Mouse (Mus musculus): ENCODE data around the gene Tmem19.
"Not testable (repeated sequence)": the region's sequence is repeated elsewhere in the genome, so short reads cannot be mapped to it uniquely, and the experiment has no call there.

The Tmem19 gene

DNA sequence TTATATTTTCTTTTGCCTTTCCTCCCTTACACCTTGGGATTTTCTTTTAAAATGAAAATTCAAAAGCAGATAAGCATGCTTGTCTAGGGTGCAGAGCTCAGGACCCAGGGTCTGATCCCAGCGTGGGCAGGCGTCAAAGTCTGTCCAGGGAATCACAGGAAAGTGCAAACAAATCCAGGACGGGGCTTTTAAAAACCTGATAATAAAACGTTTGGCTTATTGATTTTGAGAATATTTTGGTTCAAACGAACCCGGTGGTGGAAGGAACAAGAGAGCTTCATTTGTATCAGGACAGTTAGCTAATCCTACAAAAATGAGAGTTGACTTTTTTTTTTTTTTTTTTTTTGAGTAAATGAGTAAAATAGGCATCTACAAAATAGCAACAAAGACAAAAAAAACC is 14.2 kb downstream of the Tmem19 start:
- no peak for DNase-seq (ENCODE audit: low spot score)

DNA sequence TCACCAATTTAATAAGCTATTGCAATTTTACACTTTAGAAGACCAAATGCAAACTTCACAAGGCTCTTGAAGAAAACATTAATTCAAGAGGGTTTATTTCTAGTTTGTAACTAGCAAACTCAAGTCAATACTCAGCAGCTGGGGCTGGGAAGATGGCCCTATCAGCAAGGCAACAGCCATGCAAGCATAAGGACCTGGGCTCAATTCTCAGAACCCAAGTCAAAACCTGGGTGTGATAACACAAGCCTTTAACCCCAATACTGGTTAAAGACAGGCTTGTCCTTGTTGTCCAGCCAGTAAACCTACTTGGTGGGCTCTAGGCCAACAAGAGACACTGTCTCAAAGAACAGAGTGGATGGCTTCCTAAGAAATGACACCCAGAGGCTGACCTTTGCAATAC is 15.9 kb downstream of the Tmem19 start:
- no peak for DNase-seq (ENCODE audit: low spot score)

DNA sequence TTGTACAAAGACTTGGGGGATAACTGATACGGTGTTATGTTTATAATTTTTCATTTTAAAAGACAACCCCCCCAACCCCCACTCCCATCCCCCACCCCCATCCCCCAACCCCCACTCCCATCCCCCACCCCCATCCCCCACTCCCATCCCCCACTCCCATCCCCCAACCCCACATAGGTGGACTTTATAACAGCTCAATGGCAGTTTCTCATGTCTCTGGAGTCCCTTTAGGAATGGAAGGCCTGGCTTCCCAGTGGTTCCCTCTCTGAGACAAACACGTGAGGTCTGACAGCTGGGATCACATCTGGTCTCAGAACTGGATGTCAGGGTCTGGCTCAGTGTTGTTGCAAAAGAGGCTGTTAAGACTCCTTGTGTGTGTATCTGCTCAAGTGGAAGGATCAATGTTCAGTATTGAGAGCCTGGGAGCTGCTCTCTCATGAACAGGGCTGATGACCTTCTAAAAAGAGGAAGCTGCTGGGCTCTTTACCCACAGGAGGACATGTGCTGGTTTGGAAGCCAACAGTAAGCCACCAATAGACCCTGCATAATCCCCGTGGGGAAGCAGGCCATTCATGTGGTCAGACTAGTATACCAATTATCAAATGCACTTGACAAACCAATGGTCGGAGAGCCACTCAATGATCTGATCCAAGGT is 19.4 kb downstream of the Tmem19 start:
- DNase-seq (ENCODE audit: low spot score) = no peak

DNA sequence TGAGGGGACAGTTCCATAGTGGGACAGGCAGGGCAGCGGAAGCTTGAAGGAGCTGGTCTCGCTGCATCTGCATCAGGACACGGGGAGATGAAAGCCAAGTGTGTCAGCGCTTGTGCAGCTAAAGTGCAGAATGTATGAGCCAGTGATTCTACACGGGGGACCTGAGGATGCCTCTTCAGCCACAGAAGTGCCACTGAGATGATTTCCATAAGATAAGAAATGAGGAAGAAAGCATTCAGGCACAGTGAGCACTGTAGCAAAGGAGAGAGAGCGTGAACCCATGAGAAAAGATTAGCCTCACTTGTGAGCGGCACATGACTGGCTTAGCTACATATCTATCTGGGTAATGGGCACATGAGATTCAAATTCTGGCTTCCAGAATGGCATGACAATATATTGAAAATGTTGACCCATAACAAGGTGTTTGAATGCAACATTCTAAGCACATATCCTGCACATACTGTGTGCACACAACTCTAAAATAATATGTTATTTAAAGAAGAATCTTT is 22.4 kb downstream of the Tmem19 start:
- DNase-seq (ENCODE audit: low spot score) = no peak

DNA sequence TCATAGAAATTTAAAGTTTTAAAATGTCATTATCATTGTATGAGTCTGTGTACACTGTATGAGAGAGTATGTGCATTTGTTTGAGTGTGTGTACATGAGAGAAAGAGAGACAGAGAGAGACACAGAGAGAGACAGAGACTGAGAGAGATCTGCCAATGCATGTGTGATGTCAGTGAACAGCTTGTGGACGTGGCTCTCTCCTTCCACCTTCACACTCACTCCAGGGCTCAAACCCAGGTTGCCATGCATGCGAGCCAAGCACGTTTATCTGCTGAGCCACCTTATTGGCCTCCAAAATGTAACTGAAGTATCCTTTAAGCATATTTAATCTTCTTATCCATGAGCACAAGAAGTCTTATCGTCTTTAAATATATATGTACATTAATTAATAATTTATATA is 25.4 kb downstream of the Tmem19 start:
- no peak for DNase-seq (ENCODE audit: low spot score)

DNA sequence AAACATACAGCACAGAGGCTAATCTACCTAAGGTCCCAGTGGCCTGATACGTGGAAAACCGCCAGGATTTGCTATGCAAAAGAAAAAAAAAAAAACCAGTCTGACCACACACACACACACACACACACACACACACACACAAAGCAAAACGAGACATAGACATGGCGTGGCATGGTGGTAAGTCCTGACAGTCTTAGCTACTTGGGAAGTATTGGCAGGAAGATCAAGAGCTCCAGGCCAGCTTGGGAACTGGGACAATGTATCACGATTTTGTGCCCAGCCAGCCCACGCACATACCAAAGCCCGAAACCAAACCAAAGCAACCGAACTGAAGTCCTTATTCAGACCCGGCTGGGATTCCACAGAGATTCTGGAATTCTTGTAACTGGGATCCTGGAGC is 28.8 kb downstream of the Tmem19 start:
- no peak for DNase-seq (ENCODE audit: low spot score)

DNA sequence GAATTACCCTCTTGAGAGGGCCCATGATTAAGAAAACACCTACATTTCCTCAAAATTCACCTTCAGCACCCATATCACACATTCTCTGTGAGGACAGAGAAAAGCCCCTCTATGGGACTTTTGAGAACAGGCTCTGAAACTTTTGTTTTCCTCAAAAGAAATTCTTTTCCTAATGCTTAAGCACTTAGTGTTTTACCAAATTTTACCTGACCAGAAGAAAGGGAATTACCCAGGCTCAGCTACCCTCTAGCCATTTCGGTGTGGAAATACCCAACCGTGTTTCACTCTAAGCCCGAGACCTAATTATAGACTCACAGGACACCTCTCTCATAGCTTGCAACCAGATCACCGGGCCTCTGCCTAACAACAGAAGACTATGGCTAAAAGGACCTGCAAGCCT is 29.3 kb downstream of the Tmem19 start:
- DNase-seq (ENCODE audit: low spot score) = no peak

DNA sequence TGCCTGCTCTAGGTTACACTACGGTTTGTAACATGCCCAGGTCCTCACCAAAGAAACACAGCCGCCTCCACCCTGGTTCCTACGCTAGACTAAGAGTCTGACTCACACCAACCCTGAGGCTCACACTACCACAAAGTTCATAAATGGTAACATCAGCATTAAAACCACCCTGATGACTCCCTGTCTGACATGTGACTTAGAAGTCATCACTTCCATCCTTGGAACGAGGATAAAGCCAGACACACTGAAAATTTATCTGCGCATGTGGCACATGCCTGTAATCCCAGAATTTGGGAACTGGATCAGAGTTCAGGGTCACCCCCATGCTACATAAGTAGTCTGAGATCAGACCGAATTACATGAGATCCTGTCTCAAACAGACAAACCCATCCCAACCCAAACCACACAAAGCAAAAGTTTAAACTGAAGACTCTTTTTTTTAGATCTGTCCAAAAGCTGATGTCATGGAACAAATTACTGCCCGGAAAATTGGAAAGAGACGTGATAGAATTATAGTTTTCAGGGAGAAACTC is 29.8 kb downstream of the Tmem19 start:
- DNase-seq (ENCODE audit: low spot score) = no peak

DNA sequence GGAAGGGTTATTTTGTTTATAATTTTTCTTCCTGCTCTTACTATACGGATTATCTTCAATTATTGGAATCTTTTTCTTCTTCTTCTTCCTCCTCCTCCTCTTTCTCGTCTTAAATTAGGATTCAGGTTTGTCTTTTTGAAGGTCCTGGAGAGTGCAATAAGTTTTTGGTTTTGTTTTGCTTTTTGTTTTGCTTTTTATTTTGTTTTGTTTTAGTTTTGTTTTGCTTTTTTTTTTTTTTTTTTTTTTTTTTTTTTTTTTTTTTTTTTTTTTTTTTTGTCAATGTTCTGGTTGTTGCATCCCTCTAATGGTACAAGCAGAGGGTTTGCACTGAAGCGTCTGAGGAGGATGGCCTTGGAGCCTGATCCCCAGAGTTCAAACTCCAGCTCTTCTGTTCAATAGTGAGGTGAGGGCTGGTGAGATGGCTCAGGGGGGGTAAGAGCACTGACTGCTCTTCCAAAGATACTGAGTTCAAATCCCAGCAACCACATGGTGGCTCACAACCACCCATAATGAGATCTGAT is 33.2 kb downstream of the Tmem19 start:
- DNase-seq (ENCODE audit: low spot score) = no peak

DNA sequence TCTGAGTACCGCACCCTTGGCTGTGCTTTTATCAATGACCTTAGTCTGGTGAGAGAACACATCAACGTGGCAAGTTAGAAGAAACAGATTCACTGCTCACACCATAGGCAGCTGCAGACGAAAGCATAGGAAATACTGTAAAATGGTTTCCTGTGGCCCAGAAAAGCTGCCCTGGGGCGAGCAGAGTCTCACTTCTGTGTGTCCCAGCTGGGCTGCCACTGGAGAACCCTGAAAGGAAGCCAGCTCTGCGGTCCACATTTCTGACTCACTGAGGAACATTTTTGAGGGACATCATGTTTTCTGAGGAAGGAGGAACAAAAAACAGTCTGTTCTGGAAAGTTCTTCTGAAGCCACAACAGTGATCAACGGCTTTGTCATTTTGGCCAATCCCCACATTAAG is 33.8 kb downstream of the Tmem19 start:
- no peak for DNase-seq (ENCODE audit: low spot score)

DNA sequence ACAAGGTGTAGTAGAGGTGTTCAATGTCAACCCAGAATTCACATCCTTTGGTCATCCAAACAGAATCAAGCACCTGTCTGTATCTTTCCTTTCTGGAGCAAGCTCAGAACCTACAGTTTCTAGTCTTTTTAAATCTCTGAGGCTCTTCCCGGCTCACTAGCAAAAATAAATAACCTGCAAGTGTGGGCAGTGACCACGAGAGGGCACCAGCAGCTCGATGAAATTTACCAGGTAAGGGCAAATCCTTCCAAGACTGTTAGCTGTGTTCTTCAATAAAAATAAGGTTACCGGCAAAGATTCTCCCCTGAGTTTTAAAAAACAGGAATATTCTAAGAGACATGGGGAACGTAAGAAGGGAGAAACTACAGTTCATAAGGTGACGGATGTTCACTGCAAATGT is 39.0 kb downstream of the Tmem19 start:
- DNase-seq (ENCODE audit: low spot score) = peak; percentile 36

DNA sequence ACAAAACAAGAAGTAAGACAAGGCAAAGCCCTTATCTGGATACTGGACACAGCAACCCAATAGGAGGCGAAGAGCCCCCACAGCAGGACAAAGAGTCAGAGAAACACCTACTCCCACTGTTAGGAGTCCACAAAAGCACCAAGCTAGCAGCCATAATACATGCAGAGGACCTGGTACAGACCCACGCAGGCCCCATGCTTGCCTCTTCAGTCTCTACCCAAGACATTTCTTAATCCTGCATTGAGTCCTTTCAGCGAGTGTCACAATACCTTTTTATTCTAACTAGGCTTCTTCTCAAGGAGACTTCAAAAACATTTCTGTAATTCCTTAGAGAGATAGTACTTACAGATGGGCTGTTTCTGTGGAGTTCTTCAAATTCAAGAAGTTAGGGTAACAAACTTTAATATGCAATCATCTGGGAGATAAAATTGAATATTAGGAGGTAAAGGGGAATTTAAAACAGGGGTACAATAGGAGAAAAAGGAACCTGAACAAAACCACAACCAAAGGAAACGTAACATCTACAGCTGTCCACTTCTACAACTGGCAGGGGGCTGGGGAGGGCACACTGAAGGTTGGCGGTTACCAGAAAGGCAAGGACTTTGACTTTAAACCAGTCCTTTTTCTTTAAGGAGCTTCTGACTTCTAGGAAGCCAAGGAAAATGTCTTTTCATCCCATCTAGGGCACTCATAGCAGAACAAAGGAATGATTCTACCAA is 40.8 kb downstream of the Tmem19 start:
- no peak for DNase-seq (ENCODE audit: low spot score)

DNA sequence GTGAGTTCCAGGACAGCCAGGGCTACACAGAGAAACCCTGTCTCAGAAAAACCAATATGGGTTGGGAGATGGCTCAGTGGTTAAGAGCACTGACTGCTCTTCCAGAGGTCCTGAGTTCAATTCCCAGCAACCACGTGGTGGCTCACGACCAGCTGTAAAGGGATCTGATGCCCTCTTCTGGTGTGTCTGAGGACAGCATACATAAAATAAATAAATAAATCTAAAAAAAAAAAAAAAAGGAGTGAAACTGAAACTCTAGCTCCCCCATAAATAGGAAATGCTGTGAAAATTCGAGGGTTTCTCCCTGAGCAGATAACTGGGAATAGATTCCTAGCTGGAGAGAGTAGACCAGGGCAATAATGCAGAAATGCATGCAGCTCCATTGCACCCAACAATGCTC is 43.9 kb downstream of the Tmem19 start:
- DNase-seq (ENCODE audit: low spot score) = not testable (repeated sequence)

DNA sequence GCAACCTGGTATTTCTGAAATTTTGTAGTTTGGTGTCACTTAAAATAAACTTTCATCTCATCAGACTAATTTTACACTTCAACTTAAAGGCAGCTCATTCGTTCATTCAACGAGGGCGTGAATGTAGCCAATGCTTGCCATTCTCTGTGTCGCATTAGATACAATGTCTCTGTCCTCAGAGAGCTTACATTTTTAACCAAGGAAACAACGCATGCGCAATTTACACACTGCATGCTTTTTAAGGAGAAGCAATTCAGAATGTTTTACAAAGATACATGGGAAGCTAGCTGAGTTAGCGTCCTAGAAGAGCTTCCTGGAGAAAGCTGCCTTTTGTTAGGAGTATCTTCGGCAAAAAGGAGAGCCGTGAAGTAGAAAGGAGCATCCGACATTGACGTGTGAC is 46.0 kb downstream of the Tmem19 start:
- no peak for DNase-seq (ENCODE audit: low spot score)

DNA sequence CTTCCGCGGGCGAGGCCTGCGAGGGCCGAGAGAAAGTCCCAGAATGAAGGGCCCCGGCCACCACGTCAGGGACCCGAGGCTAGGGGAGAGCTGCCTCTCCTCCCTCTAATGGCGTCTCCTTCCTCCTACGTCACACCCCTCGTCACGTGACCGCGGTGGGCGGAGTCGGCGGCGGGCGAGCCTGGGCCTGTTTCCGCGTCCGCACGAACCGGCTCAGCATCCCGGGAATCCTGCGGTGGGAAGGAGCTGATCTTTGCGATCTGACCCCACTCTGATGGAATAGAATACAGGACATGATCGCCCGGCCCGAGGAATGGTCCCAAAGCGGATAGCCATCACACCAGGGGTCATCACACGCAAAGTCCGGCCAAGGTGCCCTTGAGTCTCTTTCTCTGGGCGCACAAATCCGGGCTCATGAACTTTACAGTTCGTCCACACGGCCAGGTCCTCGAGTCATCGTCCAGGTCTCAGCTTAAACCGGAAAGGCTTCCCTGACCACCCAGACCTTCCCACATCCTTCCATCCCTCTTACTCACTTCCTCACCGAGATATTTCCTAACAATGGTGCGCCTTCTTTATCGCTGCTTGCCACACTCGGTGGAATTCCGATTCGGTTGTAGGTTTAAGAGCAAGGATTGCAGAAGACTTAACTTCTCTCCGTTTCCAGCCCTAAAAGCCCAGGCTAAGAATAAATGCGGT is 46.7 kb downstream of the Tmem19 start, which contains the start of gene Rab21:
Gene Rab21, minus strand, starts transcription at position 122 of the 699 bp plus-strand sequence.
- DNase-seq (ENCODE audit: low spot score) = peak; percentile 95

DNA sequence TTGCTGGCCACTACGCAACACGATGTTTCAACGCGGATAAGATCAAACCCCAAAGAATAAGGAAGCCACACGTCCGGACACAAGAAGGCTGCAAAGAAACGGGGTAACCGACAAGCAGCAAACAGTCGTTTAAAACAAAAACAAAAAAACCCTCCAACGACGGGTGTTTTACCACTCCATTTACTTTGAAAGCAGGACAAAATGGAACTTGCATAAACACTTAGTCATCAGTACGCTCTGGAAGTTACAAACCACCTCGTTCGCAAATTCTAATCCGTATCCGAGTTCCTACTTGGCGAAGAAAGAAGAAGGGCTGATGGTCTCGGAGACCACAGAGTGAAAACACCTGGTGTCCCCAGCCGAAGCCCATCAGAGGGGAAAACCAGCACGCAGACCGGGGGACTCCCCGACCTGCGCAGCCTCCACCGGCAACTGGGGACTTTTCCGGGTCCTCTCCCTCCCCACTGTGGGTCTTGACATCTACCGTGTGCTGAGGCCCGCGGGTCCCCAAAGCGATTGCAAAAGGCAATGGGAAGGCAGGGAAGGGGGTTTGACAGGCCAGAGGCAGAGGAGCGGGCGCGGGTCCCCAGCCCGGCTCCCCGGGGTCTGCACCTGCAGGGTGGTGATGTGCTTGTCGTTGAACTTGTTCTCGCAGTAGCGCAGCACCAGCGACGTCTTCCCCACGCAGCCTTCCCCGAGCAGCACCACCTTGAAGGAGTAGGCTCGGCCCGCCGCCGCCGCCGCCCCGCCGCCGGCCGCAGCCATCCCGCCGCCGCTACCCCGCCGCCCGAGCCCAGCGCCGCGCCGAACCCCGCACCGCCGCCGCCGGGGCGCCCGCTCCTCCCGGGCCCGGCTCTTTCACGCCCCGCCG is 47.5 kb downstream of the Tmem19 start:
- peak; percentile 42 for DNase-seq (ENCODE audit: low spot score)

DNA sequence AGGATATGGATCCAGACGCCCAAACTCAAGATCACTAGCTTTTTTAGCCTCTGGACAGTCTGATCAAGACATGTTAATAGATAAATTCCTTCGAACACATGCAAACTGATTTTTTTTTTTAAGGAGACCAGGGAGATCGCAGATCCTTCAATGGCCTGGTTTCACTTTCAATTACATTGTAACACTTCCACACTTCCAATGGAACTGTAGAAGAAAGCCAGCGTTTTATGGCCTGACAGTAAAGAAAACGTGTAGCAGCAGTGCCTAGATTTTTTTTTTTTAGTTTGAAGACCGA is 48.1 kb downstream of the Tmem19 start:
- DNase-seq (ENCODE audit: low spot score) = no peak

DNA sequence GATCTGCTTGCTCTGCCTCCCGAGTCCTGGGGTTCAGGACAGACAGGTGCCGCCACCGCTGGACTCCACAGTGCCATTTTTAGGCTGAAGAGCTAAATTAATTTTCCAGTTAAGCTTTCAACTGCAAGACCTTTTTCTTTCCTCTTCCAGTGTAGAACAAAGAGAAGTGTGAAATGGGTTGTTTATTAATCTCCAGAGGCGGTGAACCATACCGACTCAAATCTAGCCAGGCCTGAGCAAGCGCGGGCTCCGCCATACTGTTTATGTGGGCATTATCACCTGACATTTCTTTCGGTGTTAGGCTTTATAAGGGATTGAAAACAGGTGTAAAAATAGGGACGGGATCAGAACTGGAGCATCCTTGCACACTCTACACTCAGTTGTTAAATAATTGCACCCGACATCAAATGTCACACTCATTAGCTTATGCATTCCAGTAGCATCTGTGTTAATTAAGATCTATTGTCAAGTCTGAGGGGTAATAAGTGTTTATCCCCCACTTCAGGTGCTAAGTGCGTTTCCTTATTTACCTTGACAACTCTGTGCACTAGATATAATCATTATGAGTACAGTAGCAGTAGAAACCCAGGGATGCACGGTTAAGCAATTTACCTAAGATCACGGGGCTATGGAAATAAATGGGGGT is 48.5 kb downstream of the Tmem19 start:
- DNase-seq (ENCODE audit: low spot score) = no peak

DNA sequence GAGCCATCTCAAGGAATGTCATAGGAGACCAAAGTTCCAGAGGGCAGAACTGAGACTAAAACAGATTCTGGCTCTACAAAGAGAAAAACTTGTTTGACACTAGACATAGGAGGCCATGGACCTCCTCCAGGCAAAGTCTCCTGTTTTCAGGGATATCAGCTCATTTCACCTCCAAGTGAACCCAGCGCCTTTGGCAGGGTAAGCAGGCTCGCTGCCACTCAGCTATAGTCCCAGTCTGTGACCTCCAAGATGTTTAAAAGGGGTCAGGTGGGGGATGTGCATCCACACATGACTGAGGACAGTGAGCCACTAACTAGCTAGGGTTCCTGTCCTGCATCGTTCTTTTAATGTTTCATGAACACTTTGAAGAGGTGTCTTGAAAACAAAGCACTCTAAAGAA is 49.6 kb downstream of the Tmem19 start:
- peak; percentile 51 for DNase-seq (ENCODE audit: low spot score)

DNA sequence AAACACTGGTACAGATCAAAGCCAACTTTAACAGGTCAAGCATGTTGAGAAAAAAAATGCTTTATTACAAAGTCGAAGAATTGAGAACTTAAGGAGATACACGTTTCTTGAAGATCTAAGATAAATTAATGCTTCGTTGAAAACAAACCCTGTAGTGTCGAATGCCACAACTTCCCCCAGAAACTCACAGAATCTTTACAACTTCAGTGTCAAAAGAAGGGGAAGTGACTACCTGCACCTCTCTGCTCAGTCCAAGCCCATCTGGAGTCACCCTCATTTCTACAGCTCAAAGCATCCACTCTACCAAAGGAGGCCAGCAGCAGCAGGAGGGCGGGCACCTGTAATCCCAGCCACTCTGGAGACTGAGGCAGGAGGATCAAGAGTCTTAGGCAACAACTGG is 50.1 kb downstream of the Tmem19 start:
- no peak for DNase-seq (ENCODE audit: low spot score)

DNA sequence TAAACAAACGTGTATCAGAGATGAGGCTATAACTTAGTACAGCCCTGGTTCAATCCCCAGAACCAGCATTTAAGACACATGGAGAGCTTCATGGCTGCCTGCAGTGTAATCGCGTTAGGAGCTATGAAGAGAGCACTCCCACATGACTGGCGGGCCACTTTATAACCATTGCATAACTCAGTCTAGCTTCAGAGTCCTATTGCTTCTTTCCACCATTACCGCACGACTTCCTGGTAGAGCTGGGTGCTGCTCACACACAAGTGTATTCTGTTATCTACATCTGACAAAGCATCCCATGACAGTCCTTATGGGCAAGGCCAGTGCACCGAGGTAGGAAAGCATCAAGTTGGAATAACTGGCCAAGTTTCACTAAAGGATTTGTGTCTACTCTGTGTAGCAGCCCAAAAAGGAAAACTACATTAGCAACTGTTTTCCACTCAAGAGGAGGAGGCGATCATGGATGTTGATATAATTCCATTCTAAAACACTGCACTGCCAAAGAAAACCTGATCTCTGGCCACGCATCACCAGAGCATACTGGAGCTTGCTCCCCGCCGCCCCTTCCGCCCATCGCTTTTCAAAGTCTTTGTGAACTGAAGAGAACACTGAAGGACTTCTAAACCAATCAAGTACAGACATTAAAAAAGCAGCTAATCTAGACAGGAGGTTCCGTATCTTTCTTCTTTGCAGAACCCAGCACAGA is 50.9 kb downstream of the Tmem19 start:
- peak; percentile 38 for DNase-seq (ENCODE audit: low spot score)

All from yolk sac, embryonic 10.5 days (tissue).